Mouse (Mus musculus) heart, adult 2 months (tissue): Measurements from ENCODE around the gene Wasl. TPM values are rescaled to one million over a fixed set of nuclear protein-coding genes. Genes with fewer than 3 reads are reported as not detected.

Experiments
- DNase-seq, 2 experiments: peaks; one replicate each; pipeline ENCODE4 v3.0.0; 2021
- H3K27ac ChIP-seq: fragments of 200-600 bp; 2 replicates; pipeline ENCODE4 v1.8.1; 2022
- H3K27me3 ChIP-seq: fragments of 200-500 bp; 2 replicates; pipeline ENCODE4 v1.6.1; 2012; ENCODE audit warnings: mild to moderate bottlenecking, low read length, inconsistent platforms, mixed read lengths; ENCODE audit not compliant: control insufficient read depth, insufficient read depth
- H3K36me3 ChIP-seq: fragments of 200-500 bp; 2 replicates; pipeline ENCODE4 v1.6.1; 2012; ENCODE audit warnings: low read length, inconsistent platforms; ENCODE audit not compliant: control insufficient read depth, insufficient read depth
- H3K4me1 ChIP-seq: fragments of 200-500 bp; 2 replicates; pipeline ENCODE4 v1.6.1; 2011; ENCODE audit warnings: low read length; ENCODE audit not compliant: control insufficient read depth, insufficient read depth
- H3K4me3 ChIP-seq: fragments of 200-600 bp; 2 replicates; pipeline ENCODE4 v1.8.1; 2022
- H3K79me2 ChIP-seq: fragments of 200-500 bp; replicated peaks from 2 replicates; pipeline ENCODE4 v1.6.1; 2012; ENCODE audit warnings: mild to moderate bottlenecking, inconsistent platforms, low read length, moderate library complexity, mixed read lengths; ENCODE audit not compliant: control insufficient read depth, insufficient read depth
- H3K9ac ChIP-seq: fragments of 200-500 bp; 2 replicates; pipeline ENCODE4 v1.6.1; 2012; ENCODE audit warnings: low read depth, mild to moderate bottlenecking, control low read depth, inconsistent platforms, low read length, mixed read lengths
- CTCF ChIP-seq: fragments of 200-600 bp; IDR thresholded peaks from 2 replicates; pipeline ENCODE4 v1.8.1; 2022; ENCODE audit warnings: antibody characterized with exemption, mild to moderate bottlenecking, moderate library complexity
- EP300 ChIP-seq: fragments of 200-500 bp; IDR thresholded peaks from 2 replicates; pipeline ENCODE4 v1.6.1; 2011; ENCODE audit warnings: low read depth, low read length, control low read depth; ENCODE audit not compliant: insufficient read depth
- POLR2A ChIP-seq: fragments of 200-500 bp; IDR thresholded peaks from 2 replicates; pipeline ENCODE4 v1.6.1; 2011; ENCODE audit warnings: mild to moderate bottlenecking, low read depth, low read length, control low read depth; ENCODE audit not compliant: insufficient read depth
- WGBS: fragments of 180-500 bp; shearing (Covaris S2); methylation state at CpG from one replicate; pipeline ENCODE4 v1.1.7; 2018; 5-methylcytosine and 5-hydroxymethylcytosine counted together
- intact Hi-C: fragments of 180-260 bp; cut with DNase I; formaldehyde crosslinking; loops from one replicate; pipeline ENCODE4 v1.15.1; 2025
- polyA plus RNA-seq: library from polyadenylated mRNA; depleted of rRNA; stranded (reverse); fragments of >200 nt; gene quantifications from 2 replicates; pipeline ENCODE4 v1.2.3, GENCODE M21; 2012
- total RNA-seq, 2 experiments: library from RNA; stranded (reverse); gene quantifications; 2 replicates each; pipeline ENCODE4 v1.2.3; 2021

Wasl gene
- total and polyA plus RNA-seq, 3 experiments: 11.5 to 28.3 (median 27.8) TPM

- H3K27me3 ChIP-seq: no peaks in the 10 kb centered on the region
- no peak overlapping the region for H3K9ac ChIP-seq
- no peak for DNase-seq
- H3K4me1 ChIP-seq: peaks cover 11% of the 10 kb centered on the region
- TF ChIP-seq EP300: no peak
- TF ChIP-seq CTCF: no peak
- TF ChIP-seq POLR2A: no peak
- WGBS: 66% methylated on average over 4 of the region's 4 CpGs
- H3K79me2 ChIP-seq: peaks cover 10% of the 10 kb centered on the region
- no peak overlapping the region for H3K27ac ChIP-seq
- no peak overlapping the region for H3K4me3 ChIP-seq
- H3K36me3 ChIP-seq: peaks cover 33% of the 10 kb centered on the region
- intact Hi-C loops: no loop called here
Measured at GRCm38 (mm10) chr6:24648403-24648802, 16.4 kb downstream of the Wasl start.

GRCm38 (mm10) chr6:24647103-24647691 lies 17.6 kb downstream of the Wasl start:
- no peak overlapping the region for H3K27ac ChIP-seq

GRCm38 (mm10) chr6:24645346-24646053 lies 19.3 kb downstream of the Wasl start:
- TF ChIP-seq POLR2A: no peak
- no peak for DNase-seq
- 86% methylated on average over 6 of the region's 6 CpGs for WGBS
- H3K4me1 ChIP-seq: peaks cover 8% of the 10 kb centered on the region
- peaks cover 33% of the 10 kb centered on the region for H3K36me3 ChIP-seq
- no peak overlapping the region for H3K27ac ChIP-seq
- H3K4me3 ChIP-seq: no peak overlapping the region
- peaks cover 4% of the 10 kb centered on the region for H3K79me2 ChIP-seq
- intact Hi-C loops: no loop called here
- H3K27me3 ChIP-seq: no peaks in the 10 kb centered on the region
- no peak overlapping the region for H3K9ac ChIP-seq

More at GRCm38 (mm10) chr6:24647103-24647691, 17.6 kb downstream of the Wasl start:
- peaks cover 36% of the 10 kb centered on the region for H3K36me3 ChIP-seq
- DNase-seq: no peak
- H3K4me1 ChIP-seq: peaks cover 13% of the 10 kb centered on the region
- WGBS: 54% methylated on average over 4 of the region's 4 CpGs
- H3K4me3 ChIP-seq: no peak overlapping the region
- intact Hi-C loops: no loop called here
- H3K79me2 ChIP-seq: peaks cover 8% of the 10 kb centered on the region
- TF ChIP-seq CTCF: no peak
- TF ChIP-seq EP300: no peak
- no peak for TF ChIP-seq POLR2A
- H3K27me3 ChIP-seq: no peaks in the 10 kb centered on the region
- no peak overlapping the region for H3K9ac ChIP-seq

- DNase-seq: no peak
- WGBS: 81% methylated on average over 3 of the region's 3 CpGs
- H3K9ac ChIP-seq: no peak overlapping the region
- peaks cover 7% of the 10 kb centered on the region for H3K4me1 ChIP-seq
- no peak overlapping the region for H3K27ac ChIP-seq
- TF ChIP-seq CTCF (no peak), POLR2A (no peak), EP300 (no peak)
- peaks cover 6% of the 10 kb centered on the region for H3K79me2 ChIP-seq
- peaks cover 24% of the 10 kb centered on the region for H3K36me3 ChIP-seq
- intact Hi-C loops: no loop called here
- no peaks in the 10 kb centered on the region for H3K27me3 ChIP-seq
- H3K4me3 ChIP-seq: no peak overlapping the region
Measured at GRCm38 (mm10) chr6:24642960-24643359, 21.8 kb downstream of the Wasl start.

GRCm38 (mm10) chr6:24642161-24642560 lies 22.6 kb downstream of the Wasl start:
- no peak overlapping the region for H3K9ac ChIP-seq
- WGBS: 88% methylated on average over 2 of the region's 2 CpGs
- H3K4me1 ChIP-seq: peaks cover 7% of the 10 kb centered on the region
- H3K36me3 ChIP-seq: peaks cover 23% of the 10 kb centered on the region
- H3K4me3 ChIP-seq: no peak overlapping the region
- DNase-seq: no peak
- H3K27me3 ChIP-seq: no peaks in the 10 kb centered on the region
- H3K79me2 ChIP-seq: peaks cover 6% of the 10 kb centered on the region
- no peak overlapping the region for H3K27ac ChIP-seq
- intact Hi-C loops: no loop called here
- TF ChIP-seq EP300 (no peak), POLR2A (no peak), CTCF (no peak)

- 93% methylated on average over 4 of the region's 4 CpGs for WGBS
- intact Hi-C loops: no loop called here
- Histone ChIP-seq H3K27me3 (no peaks in the 10 kb centered on the region), H3K9ac (no peak overlapping the region), H3K4me3 (no peak overlapping the region), H3K36me3 (peaks cover 20% of the 10 kb centered on the region), H3K27ac (no peak overlapping the region), H3K4me1 (peaks cover 7% of the 10 kb centered on the region), H3K79me2 (peaks cover 6% of the 10 kb centered on the region)
- DNase-seq: no peak
- TF ChIP-seq CTCF (no peak), EP300 (no peak), POLR2A (no peak)
Measured at GRCm38 (mm10) chr6:24641286-24641685, 23.5 kb downstream of the Wasl start.
